In genomic region chr5:38151264-38151663, GRCm38 (mm10) we compare ENCODE assay signal across 12 mouse cellular contexts. TPM values are rescaled to one million over a fixed set of nuclear protein-coding genes. Genes with fewer than 3 reads are reported as not detected.
DNase-seq lines count a peak whose midpoint lies in the region; ATAC-seq and TF ChIP-seq lines count a peak whose summit lies in the region.
"Had no signal": no experiment of that assay in that cellular context is flagged by ENCODE, and none has a peak within 500 bp of the region (broad histone marks: within the 10 kb centered on the region; RNA-seq: fewer than 3 reads in every experiment).

No protein-coding gene starts in this region.

- TF ChIP-seq CTCF in kidney, adult 2 months (conservative IDR thresholded peaks at IDR 0.05; ENCODE audit: insufficient read depth, insufficient read length, low read depth, low read length), result no peak

- H3K9ac ChIP-seq in midbrain, embryonic 16.5 days (ENCODE audit: low read depth, low read length), result no peak overlapping the region
- H3K9ac ChIP-seq: intestine, embryonic 15.5 days; limb, embryonic 12.5 days had no signal

- H3K4me3 ChIP-seq in midbrain, embryonic 16.5 days (ENCODE audit: low read depth, low read length), result no peak overlapping the region
- H3K4me3 ChIP-seq in kidney, adult 2 months (ENCODE audit: insufficient read depth, low read depth, low read length), result no peak overlapping the region
- H3K4me3 ChIP-seq: intestine, embryonic 15.5 days; limb, embryonic 12.5 days had no signal

- TF ChIP-seq POLR2A in kidney, adult 2 months (IDR thresholded peaks at IDR 0.05; ENCODE audit: low read depth, low read length), result no peak

- WGBS in midbrain, embryonic 16.5 days, result 27% methylated on average over 3 of the region's 3 CpGs
- 70% methylated on average over 3 of the region's 3 CpGs for WGBS in kidney, adult 2 months

- H3K4me2 ChIP-seq in midbrain, embryonic 16.5 days (ENCODE audit: low read length), result peak overlapping the region; percentile 24
- H3K4me2 ChIP-seq: intestine, embryonic 15.5 days; limb, embryonic 12.5 days had no signal

- peaks cover 59% of the 10 kb centered on the region for H3K4me1 ChIP-seq in midbrain, embryonic 16.5 days (ENCODE audit: control insufficient read depth, insufficient read depth, low read length)
- no peaks in the 10 kb centered on the region for H3K4me1 ChIP-seq in kidney, adult 2 months (ENCODE audit: control insufficient read depth, insufficient read depth, low read length)
- H3K4me1 ChIP-seq: intestine, embryonic 15.5 days; limb, embryonic 12.5 days had no signal

- H3K9me3 ChIP-seq in midbrain, embryonic 16.5 days (replicated peaks; ENCODE audit: control insufficient read depth, low read length, poor library complexity, severe bottlenecking), result no peaks in the 10 kb centered on the region
- H3K9me3 ChIP-seq: G1E; intestine, embryonic 15.5 days had no signal

- ATAC-seq in midbrain, embryonic 16.5 days, result peak; percentile 40; the same call in 1 of the 2 replicates
- ATAC-seq: intestine, embryonic 15.5 days had no signal

- DNase-seq in layer of hippocampus, adult 18-20 months (ENCODE audit: low spot score in 2 of 2), result peak; percentile 64 to 82
- DNase-seq in layer of hippocampus, adult 9-10 months (ENCODE audit: low spot score), result no peak
- peak; percentile 70 for DNase-seq in adrenal gland, postnatal 14 days
- DNase-seq in fibroblast of lung, adult 2 months (ENCODE audit: low read depth), result peak; percentile 47
- no peak for DNase-seq in thymus, postnatal 10 days (ENCODE audit: low spot score in 2 of 2)
- DNase-seq in kidney, adult 2 months, result no peak
- DNase-seq: heart, adult 18-20 months; lung, postnatal 14 days had no signal

- no peaks in the 10 kb centered on the region for H3K27me3 ChIP-seq in midbrain, embryonic 16.5 days (ENCODE audit: control insufficient read depth, insufficient read depth, low read depth, low read length)
- H3K27me3 ChIP-seq in kidney, adult 2 months (replicated peaks; ENCODE audit: control insufficient read depth, insufficient read depth, low read length), result no peaks in the 10 kb centered on the region
- H3K27me3 ChIP-seq: intestine, embryonic 15.5 days; limb, embryonic 12.5 days had no signal

- peaks cover 56% of the 10 kb centered on the region for H3K36me3 ChIP-seq in midbrain, embryonic 16.5 days (ENCODE audit: control insufficient read depth, insufficient read depth, low read length)
- no peaks in the 10 kb centered on the region for H3K36me3 ChIP-seq in kidney, adult 2 months (ENCODE audit: control insufficient read depth, insufficient read depth, low read length)
- H3K36me3 ChIP-seq: G1E had no signal

- H3K27ac ChIP-seq in midbrain, embryonic 16.5 days (ENCODE audit: low read length), result no peak overlapping the region
- H3K27ac ChIP-seq in kidney, adult 2 months (ENCODE audit: insufficient read depth, low read depth, low read length), result no peak overlapping the region
- H3K27ac ChIP-seq: intestine, embryonic 15.5 days; limb, embryonic 12.5 days had no signal

RNA-seq across cellular contexts. Expression of gene Nsg1, which starts 8.4 kb away (rescaled TPM):
- 100 to 1,000 TPM; 425 to 451 TPM for total RNA-seq in layer of hippocampus, adult 18-20 months (2021)
- total RNA-seq in adrenal gland, postnatal 14 days (2021), result 61.9 and 83.1 TPM in 2 replicates
- 1,570 and 1,631 TPM in 2 replicates for polyA plus RNA-seq in midbrain, embryonic 16.5 days (2015; fragmentation: Nextera tagmentation; extraction: Ambion mirVana)
- 11.4 and 11.6 TPM in 2 replicates for polyA plus RNA-seq in kidney, adult 2 months (2012; rRNA removed)
- polyA plus RNA-seq: G1E had no signal

Comparison
In these comparisons a context has a peak if more than half of its experiments do, and no peak if none do; other contexts are left out.
1. DNase-seq: peak in layer of hippocampus, adult 18-20 months (2 of 2), adrenal gland, postnatal 14 days (single experiment) and fibroblast of lung, adult 2 months (single experiment); none in layer of hippocampus, adult 9-10 months (single experiment), thymus, postnatal 10 days (0 of 2) and kidney, adult 2 months (single experiment).